Mouse (Mus musculus) embryonic facial prominence, embryonic 12.5 days (tissue): ENCODE measurements at regions not wholly inside any gene's neighbourhood (a gene's known extent, or its start where the extent isn't known, plus 50 kb on each side); places are given as distances from the start of the nearest gene placed in this dataset.
A peak's percentile ranks its signal among the peaks of the same experiment; 100 is the strongest.

Experiments
- ATAC-seq: fragments of 200-750 bp; cut with Nextera tagmentation; 2 replicates; pipeline ENCODE4 v1.8.0; 2017; ENCODE audit not compliant: insufficient number of reproducible peaks, insufficient read depth, low FRiP score, low TSS enrichment
- H3K27ac ChIP-seq: fragments of 300-500 bp; sonication (generic); 2 replicates; pipeline ENCODE4 v1.5.1; 2016; ENCODE audit warnings: mild to moderate bottlenecking
- H3K27me3 ChIP-seq: fragments of 300-500 bp; sonication (generic); 2 replicates; pipeline ENCODE4 v1.6.1; 2016; ENCODE audit warnings: mild to moderate bottlenecking, moderate library complexity
- H3K36me3 ChIP-seq: fragments of 300-500 bp; sonication (generic); 2 replicates; pipeline ENCODE4 v1.6.1; 2016; ENCODE audit warnings: mild to moderate bottlenecking
- H3K4me1 ChIP-seq: fragments of 300-500 bp; sonication (generic); 2 replicates; pipeline ENCODE4 v1.6.1; 2016
- H3K4me2 ChIP-seq: fragments of 300-500 bp; sonication (generic); replicated peaks from 2 replicates; pipeline ENCODE4 v1.6.1; 2016; ENCODE audit warnings: mild to moderate bottlenecking, moderate library complexity
- H3K4me3 ChIP-seq: fragments of 300-500 bp; sonication (generic); 2 replicates; pipeline ENCODE4 v1.5.1; 2016; ENCODE audit warnings: mild to moderate bottlenecking
- H3K9ac ChIP-seq: fragments of 300-500 bp; sonication (generic); 2 replicates; pipeline ENCODE4 v1.6.1; 2016; ENCODE audit warnings: mild to moderate bottlenecking, moderate library complexity
- H3K9me3 ChIP-seq: fragments of 300-500 bp; sonication (generic); 2 replicates; pipeline ENCODE4 v1.6.1; 2016; ENCODE audit warnings: mild to moderate bottlenecking, moderate library complexity
- WGBS: fragments of 180-500 bp; shearing (Covaris S2); methylation state at CpG from one replicate; pipeline ENCODE4 v1.1.7; 2016; 5-methylcytosine and 5-hydroxymethylcytosine counted together

- Histone ChIP-seq H3K9ac (no peak overlapping the region), H3K27me3 (no peaks in the 10 kb centered on the region), H3K4me3 (no peak overlapping the region), H3K36me3 (no peaks in the 10 kb centered on the region), H3K4me2 (peak overlapping the region; percentile 22), H3K9me3 (no peaks in the 10 kb centered on the region), H3K4me1 (peaks cover 11% of the 10 kb centered on the region; the same call in 1 of the 2 replicates), H3K27ac (no peak overlapping the region)
- ATAC-seq = no peak
- WGBS = 29% methylated on average over 20 of the region's 20 CpGs
Observed at GRCm38 (mm10) chr11:90116676-90117663, 70.5 kb upstream of the Gm45716 start.

GRCm38 (mm10) chr11:90117664-90118295, 69.7 kb upstream of the Gm45716 start:
- no peak overlapping the region for H3K27ac ChIP-seq
- H3K4me3 ChIP-seq = no peak overlapping the region
- peaks cover 11% of the 10 kb centered on the region; the same call in 1 of the 2 replicates for H3K4me1 ChIP-seq
- no peak for ATAC-seq
- H3K4me2 ChIP-seq = no peak overlapping the region
- WGBS = 53% methylated on average over 5 of the region's 5 CpGs
- no peak overlapping the region for H3K9ac ChIP-seq
- H3K36me3 ChIP-seq = no peaks in the 10 kb centered on the region
- no peaks in the 10 kb centered on the region for H3K27me3 ChIP-seq
- no peaks in the 10 kb centered on the region for H3K9me3 ChIP-seq

- H3K4me1 ChIP-seq = peaks cover 8% of the 10 kb centered on the region; the same call in 1 of the 2 replicates
- H3K4me2 ChIP-seq = no peak overlapping the region
- H3K36me3 ChIP-seq = no peaks in the 10 kb centered on the region
- no peak overlapping the region for H3K4me3 ChIP-seq
- no peak overlapping the region for H3K9ac ChIP-seq
- no peak for ATAC-seq
- no peaks in the 10 kb centered on the region for H3K9me3 ChIP-seq
- H3K27ac ChIP-seq = no peak overlapping the region
- H3K27me3 ChIP-seq = no peaks in the 10 kb centered on the region
- 43% methylated on average over 3 of the region's 3 CpGs for WGBS
Observed at GRCm38 (mm10) chr11:90121902-90122301, 65.6 kb upstream of the Gm45716 start.

GRCm38 (mm10) chr11:90122709-90123108, 64.8 kb upstream of the Gm45716 start:
- Histone ChIP-seq H3K4me2 (no peak overlapping the region), H3K4me3 (no peak overlapping the region), H3K27ac (no peak overlapping the region), H3K36me3 (no peaks in the 10 kb centered on the region), H3K9me3 (no peaks in the 10 kb centered on the region), H3K4me1 (no peaks in the 10 kb centered on the region), H3K9ac (no peak overlapping the region), H3K27me3 (no peaks in the 10 kb centered on the region)
- ATAC-seq = no peak
- 74% methylated on average over 3 of the region's 3 CpGs for WGBS

GRCm38 (mm10) chr11:90123851-90124250, 63.6 kb upstream of the Gm45716 start:
- no peak overlapping the region for H3K4me3 ChIP-seq
- no peak overlapping the region for H3K27ac ChIP-seq
- H3K4me1 ChIP-seq = no peaks in the 10 kb centered on the region
- H3K4me2 ChIP-seq = no peak overlapping the region
- ATAC-seq = no peak
- no peaks in the 10 kb centered on the region for H3K27me3 ChIP-seq
- 89% methylated on average over 5 of the region's 5 CpGs for WGBS
- no peaks in the 10 kb centered on the region for H3K36me3 ChIP-seq
- no peaks in the 10 kb centered on the region for H3K9me3 ChIP-seq
- no peak overlapping the region for H3K9ac ChIP-seq

GRCm38 (mm10) chr11:90126289-90126688, 61.2 kb upstream of the Gm45716 start:
- Histone ChIP-seq H3K9ac (no peak overlapping the region), H3K9me3 (no peaks in the 10 kb centered on the region), H3K27ac (no peak overlapping the region), H3K36me3 (no peaks in the 10 kb centered on the region), H3K4me1 (peaks cover 13% of the 10 kb centered on the region; the same call in 1 of the 2 replicates), H3K27me3 (no peaks in the 10 kb centered on the region), H3K4me3 (no peak overlapping the region), H3K4me2 (no peak overlapping the region)
- ATAC-seq = no peak
- WGBS = 84% methylated on average over 4 of the region's 4 CpGs

GRCm38 (mm10) chr11:90128865-90129415, 58.5 kb upstream of the Gm45716 start:
- Histone ChIP-seq H3K9me3 (no peaks in the 10 kb centered on the region), H3K4me1 (peaks cover 13% of the 10 kb centered on the region; the same call in 1 of the 2 replicates), H3K4me3 (no peak overlapping the region), H3K4me2 (no peak overlapping the region), H3K36me3 (no peaks in the 10 kb centered on the region), H3K27ac (no peak overlapping the region), H3K9ac (no peak overlapping the region), H3K27me3 (no peaks in the 10 kb centered on the region)
- WGBS = 73% methylated on average over 7 of the region's 7 CpGs
- ATAC-seq = no peak

- Histone ChIP-seq H3K27ac (peak overlapping the region; percentile 57), H3K36me3 (no peaks in the 10 kb centered on the region), H3K4me3 (no peak overlapping the region), H3K4me1 (peaks cover 13% of the 10 kb centered on the region; the same call in 1 of the 2 replicates), H3K9me3 (no peaks in the 10 kb centered on the region), H3K27me3 (no peaks in the 10 kb centered on the region), H3K9ac (no peak overlapping the region), H3K4me2 (0 out of 2 replicates have a peak overlapping the region, but pooled peaks have one; percentile 25)
- no peak for ATAC-seq
- 24% methylated on average over 12 of the region's 12 CpGs for WGBS
Observed at GRCm38 (mm10) chr11:90129793-90130624, 57.5 kb upstream of the Gm45716 start.

GRCm38 (mm10) chr11:90130635-90131034, 56.8 kb upstream of the Gm45716 start:
- no peak; the same call in 1 of the 2 replicates for ATAC-seq
- H3K27ac ChIP-seq = no peak overlapping the region
- no peak overlapping the region for H3K4me3 ChIP-seq
- WGBS = 33% methylated on average over 1 of the region's 1 CpGs
- no peaks in the 10 kb centered on the region for H3K9me3 ChIP-seq
- no peaks in the 10 kb centered on the region for H3K36me3 ChIP-seq
- H3K4me2 ChIP-seq = 0 out of 2 replicates have a peak overlapping the region, but pooled peaks have one; percentile 25
- H3K27me3 ChIP-seq = no peaks in the 10 kb centered on the region
- peaks cover 13% of the 10 kb centered on the region; the same call in 1 of the 2 replicates for H3K4me1 ChIP-seq
- no peak overlapping the region for H3K9ac ChIP-seq

GRCm38 (mm10) chr11:90132579-90132978, 54.9 kb upstream of the Gm45716 start:
- Histone ChIP-seq H3K27ac (no peak overlapping the region), H3K27me3 (no peaks in the 10 kb centered on the region), H3K9ac (no peak overlapping the region), H3K36me3 (no peaks in the 10 kb centered on the region), H3K9me3 (no peaks in the 10 kb centered on the region), H3K4me3 (no peak overlapping the region), H3K4me2 (no peak overlapping the region), H3K4me1 (peaks cover 13% of the 10 kb centered on the region; the same call in 1 of the 2 replicates)
- ATAC-seq = no peak
- 83% methylated on average over 5 of the region's 5 CpGs for WGBS

GRCm38 (mm10) chr11:90136307-90136706, 51.2 kb upstream of the Gm45716 start:
- Histone ChIP-seq H3K36me3 (no peaks in the 10 kb centered on the region), H3K4me1 (no peaks in the 10 kb centered on the region), H3K4me3 (no peak overlapping the region), H3K9me3 (no peaks in the 10 kb centered on the region), H3K27me3 (no peaks in the 10 kb centered on the region), H3K4me2 (no peak overlapping the region), H3K27ac (no peak overlapping the region), H3K9ac (no peak overlapping the region)
- WGBS = 86% methylated on average over 7 of the region's 7 CpGs
- no peak for ATAC-seq
